Mouse (Mus musculus): ENCODE measurements around the gene Lipo3.
"Not testable (repeated sequence)": the region's sequence is repeated elsewhere in the genome, so short reads cannot be mapped to it uniquely, and the experiment has no call there.

The Lipo3 gene

GRCm38 (mm10) chr19:33761287-33762086 lies at the start of gene Lipo3:
Lipo3 (minus strand) TSS chr19:33761951.
- DNase-seq (ENCODE audit: low spot score in 2 of 2) = peak; percentile 1

GRCm38 (mm10) chr19:33787359-33787758 lies 25.6 kb upstream of the Lipo3 start, which contains the start of gene Lipo1:
Lipo1 (minus strand) TSS chr19:33787459.
- not testable (repeated sequence) for DNase-seq (ENCODE audit: low spot score in 2 of 2)

- DNase-seq (ENCODE audit: low spot score in 2 of 2) = no peak
Observed at GRCm38 (mm10) chr19:33786576-33787277, 25.0 kb upstream of the Lipo3 start.

GRCm38 (mm10) chr19:33751259-33751658 lies 10.5 kb downstream of the Lipo3 start, which contains the start of gene Lipo2:
Lipo2 (minus strand) TSS chr19:33751359.
- DNase-seq (ENCODE audit: low spot score in 2 of 2) = not testable (repeated sequence)

GRCm38 (mm10) chr19:33625152-33625551 lies 136.6 kb downstream of the Lipo3 start, which contains the start of gene Gm8978:
Gm8978 (minus strand) TSS chr19:33625252.
- DNase-seq (ENCODE audit: low spot score in 2 of 2) = not testable (repeated sequence)

DNA sequence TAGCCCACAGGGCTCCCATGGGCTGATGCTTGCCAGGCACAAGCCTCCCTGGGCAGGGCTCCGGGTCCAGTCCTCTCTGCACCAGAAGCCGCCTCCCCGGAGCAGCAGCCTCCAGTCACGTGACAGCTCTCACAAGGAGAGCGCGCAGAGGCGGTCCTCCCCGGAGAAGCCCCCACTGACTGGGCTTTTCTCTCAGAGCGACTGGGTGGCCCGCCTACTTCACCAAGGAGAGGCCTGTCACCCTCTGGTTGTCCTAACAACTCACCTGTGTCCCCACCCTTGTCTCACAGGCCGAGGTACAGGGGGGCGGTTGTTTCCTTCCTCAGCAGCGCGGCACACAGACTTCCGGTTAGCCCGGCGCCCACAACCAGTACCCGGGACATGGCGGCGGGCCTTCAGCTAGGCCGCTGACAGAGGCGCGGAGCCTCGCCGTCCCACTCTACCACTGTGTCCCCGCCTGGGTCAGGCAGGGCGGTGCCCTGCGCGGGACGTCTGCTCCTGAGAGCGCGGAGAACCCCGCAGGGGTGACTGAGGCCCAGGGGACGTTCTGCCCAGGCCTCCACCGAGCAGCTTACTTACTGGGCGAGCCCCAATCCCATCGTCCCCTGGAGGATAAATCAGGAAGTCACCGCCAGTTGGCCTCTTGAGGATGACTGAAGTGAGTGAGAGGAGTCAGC lies 172.0 kb downstream of the Lipo3 start:
- DNase-seq (ENCODE audit: low spot score in 2 of 2) = peak; percentile 4 to 36

DNA sequence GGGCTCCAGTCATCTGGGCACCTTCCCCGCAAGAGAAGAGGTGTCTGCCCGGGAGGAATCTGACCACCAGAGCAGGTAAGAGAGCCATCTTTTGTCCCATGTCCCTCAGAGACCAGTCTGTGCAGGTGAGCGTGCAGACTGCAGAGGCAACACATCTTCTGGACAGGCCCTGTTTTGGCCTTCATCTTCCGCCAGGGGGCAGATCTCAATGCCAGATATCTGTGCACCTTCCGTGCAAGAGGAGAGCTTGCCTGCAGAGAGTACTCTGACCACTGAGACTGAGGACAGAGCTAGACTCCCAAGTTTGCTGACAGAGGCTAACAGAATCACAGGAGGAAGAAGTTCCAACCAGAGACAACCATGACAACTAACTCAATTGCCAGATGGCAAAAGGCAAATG lies 193.2 kb downstream of the Lipo3 start:
- not testable (repeated sequence) for DNase-seq (ENCODE audit: low spot score in 2 of 2)

- DNase-seq (ENCODE audit: low spot score in 2 of 2) = no peak
Observed at GRCm38 (mm10) chr19:33517680-33518079, 244.1 kb downstream of the Lipo3 start, which contains the start of gene Lipo4. Lipo4 (minus strand) TSS chr19:33517780.
